Mouse (Mus musculus) neural tube, embryonic 15.5 days (tissue): ENCODE measurements around the gene Ipcef1. TPM values are rescaled to one million over a fixed set of nuclear protein-coding genes. Genes with fewer than 3 reads are reported as not detected.
"Not testable (repeated sequence)": the region's sequence is repeated elsewhere in the genome, so short reads cannot be mapped to it uniquely, and the experiment has no call there.

ENCODE experiments used
- ATAC-seq: fragments of 200-750 bp; cut with Nextera tagmentation; 2 replicates; pipeline ENCODE4 v1.8.0; 2017; ENCODE audit warnings: mild to moderate bottlenecking, moderate TSS enrichment, moderate library complexity; ENCODE audit not compliant: low FRiP score
- H3K27ac ChIP-seq: fragments of 300-500 bp; sonication (generic); replicated peaks from 2 replicates; pipeline ENCODE4 v1.5.1; 2015; ENCODE audit warnings: mild to moderate bottlenecking, inconsistent platforms
- H3K27me3 ChIP-seq: fragments of 300-500 bp; sonication (generic); replicated peaks from 2 replicates; pipeline ENCODE4 v1.6.1; 2015; ENCODE audit warnings: inconsistent platforms
- H3K36me3 ChIP-seq: fragments of 300-500 bp; sonication (generic); 2 replicates; pipeline ENCODE4 v1.6.1; 2015; ENCODE audit warnings: inconsistent platforms
- H3K4me1 ChIP-seq: fragments of 300-500 bp; sonication (generic); 2 replicates; pipeline ENCODE4 v1.6.1; 2015; ENCODE audit warnings: inconsistent platforms
- H3K4me2 ChIP-seq: fragments of 300-500 bp; sonication (generic); 2 replicates; pipeline ENCODE4 v1.6.1; 2015; ENCODE audit warnings: inconsistent platforms, mild to moderate bottlenecking, moderate library complexity
- H3K4me3 ChIP-seq: fragments of 300-500 bp; sonication (generic); replicated peaks from 2 replicates; pipeline ENCODE4 v1.5.1; 2015; ENCODE audit warnings: mild to moderate bottlenecking, inconsistent platforms
- H3K9ac ChIP-seq: fragments of 300-500 bp; sonication (generic); replicated peaks from 2 replicates; pipeline ENCODE4 v1.6.1; 2015; ENCODE audit warnings: mild to moderate bottlenecking, inconsistent platforms
- H3K9me3 ChIP-seq: fragments of 300-500 bp; sonication (generic); replicated peaks from 2 replicates; pipeline ENCODE4 v1.6.1; 2016; ENCODE audit warnings: inconsistent platforms
- WGBS: fragments of 180-500 bp; shearing (Covaris S2); methylation state at CpG from one replicate; pipeline ENCODE4 v1.1.7; 2015; ENCODE audit warnings: mixed read lengths; 5-methylcytosine and 5-hydroxymethylcytosine counted together
- polyA plus RNA-seq: library from polyadenylated mRNA; unstranded; fragments of >200 nt; fragmentation: Nextera tagmentation; extraction: Ambion mirVana; gene quantifications from 2 replicates; pipeline ENCODE4 v1.2.1, GENCODE M21; 2015

Gene Ipcef1
- polyA plus RNA-seq, 1 experiment from 2014 or later: 2.7 TPM

DNA sequence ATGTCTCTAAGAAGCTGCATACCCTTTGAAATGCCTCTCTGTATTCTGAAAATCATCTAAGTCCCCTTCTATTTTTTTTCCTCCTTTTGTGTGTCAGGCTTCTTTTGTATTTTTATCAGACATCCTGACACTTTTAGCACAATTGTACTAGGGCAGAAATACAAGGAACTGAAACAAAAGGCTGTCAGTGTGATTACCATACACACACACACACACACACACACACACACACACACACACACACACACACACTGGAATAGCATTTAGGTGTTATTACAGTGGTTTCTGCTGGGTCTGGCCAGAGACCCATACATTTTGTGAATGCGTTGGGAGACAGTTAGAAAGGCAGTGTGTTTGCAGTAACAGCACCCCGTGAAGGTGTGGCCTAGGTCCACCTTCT is 18.8 kb downstream of the Ipcef1 start:
- Histone ChIP-seq H3K36me3 (no peaks in the 10 kb centered on the region), H3K9ac (no peak overlapping the region), H3K4me3 (no peak overlapping the region), H3K9me3 (no peaks in the 10 kb centered on the region), H3K27me3 (no peaks in the 10 kb centered on the region), H3K4me2 (no peak overlapping the region), H3K27ac (no peak overlapping the region), H3K4me1 (no peaks in the 10 kb centered on the region)
- WGBS: 90% methylated on average over 2 of the region's 2 CpGs
- no peak for ATAC-seq

DNA sequence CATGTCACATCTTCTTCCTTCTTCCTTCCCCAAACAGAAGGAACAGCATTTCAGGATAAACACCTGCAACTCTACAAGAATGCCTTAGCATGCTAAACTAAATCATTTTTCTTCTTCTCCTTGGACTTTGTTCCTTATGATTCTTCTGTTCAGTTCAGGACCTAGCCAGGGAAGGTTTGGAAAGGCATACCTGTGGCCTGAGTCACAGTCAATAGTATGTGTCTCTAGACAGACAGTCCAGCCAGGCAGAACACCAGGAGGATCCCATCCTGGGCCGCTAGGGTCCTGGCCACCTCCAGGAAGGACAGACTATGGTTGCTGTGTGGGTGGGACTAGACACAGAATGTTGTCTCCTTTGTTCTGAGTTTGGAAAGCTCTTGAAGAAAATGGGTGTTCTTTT is 27.2 kb downstream of the Ipcef1 start:
- Histone ChIP-seq H3K27ac (no peak overlapping the region), H3K9ac (no peak overlapping the region), H3K36me3 (no peaks in the 10 kb centered on the region), H3K4me1 (no peaks in the 10 kb centered on the region), H3K9me3 (no peaks in the 10 kb centered on the region), H3K27me3 (no peaks in the 10 kb centered on the region), H3K4me2 (no peak overlapping the region), H3K4me3 (no peak overlapping the region)
- no peak for ATAC-seq
- 80% methylated on average over 1 of the region's 1 CpGs for WGBS

DNA sequence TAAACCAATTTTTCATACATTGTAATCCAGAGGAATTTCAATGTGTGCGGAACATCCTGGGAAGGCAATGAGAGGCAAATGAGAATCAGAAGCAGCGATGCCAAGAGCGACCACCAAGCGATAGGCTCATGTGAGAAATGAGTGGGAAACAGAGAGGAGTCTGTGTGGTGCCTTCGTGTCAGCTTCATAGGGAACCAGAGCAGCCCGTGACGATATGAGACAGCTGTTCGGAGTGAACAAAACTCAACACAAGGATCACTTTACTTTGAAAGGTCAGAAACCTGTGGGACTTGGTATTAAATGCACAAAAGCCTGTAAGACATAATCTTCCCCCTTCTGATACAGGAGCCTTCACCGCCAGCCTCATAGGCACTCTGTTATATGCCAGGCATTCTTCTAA is 31.7 kb downstream of the Ipcef1 start:
- Histone ChIP-seq H3K4me1 (no peaks in the 10 kb centered on the region), H3K27ac (no peak overlapping the region), H3K9me3 (no peaks in the 10 kb centered on the region), H3K9ac (no peak overlapping the region), H3K4me3 (no peak overlapping the region), H3K4me2 (no peak overlapping the region), H3K27me3 (no peaks in the 10 kb centered on the region), H3K36me3 (no peaks in the 10 kb centered on the region)
- no peak for ATAC-seq
- WGBS: 94% methylated on average over 9 of the region's 9 CpGs

DNA sequence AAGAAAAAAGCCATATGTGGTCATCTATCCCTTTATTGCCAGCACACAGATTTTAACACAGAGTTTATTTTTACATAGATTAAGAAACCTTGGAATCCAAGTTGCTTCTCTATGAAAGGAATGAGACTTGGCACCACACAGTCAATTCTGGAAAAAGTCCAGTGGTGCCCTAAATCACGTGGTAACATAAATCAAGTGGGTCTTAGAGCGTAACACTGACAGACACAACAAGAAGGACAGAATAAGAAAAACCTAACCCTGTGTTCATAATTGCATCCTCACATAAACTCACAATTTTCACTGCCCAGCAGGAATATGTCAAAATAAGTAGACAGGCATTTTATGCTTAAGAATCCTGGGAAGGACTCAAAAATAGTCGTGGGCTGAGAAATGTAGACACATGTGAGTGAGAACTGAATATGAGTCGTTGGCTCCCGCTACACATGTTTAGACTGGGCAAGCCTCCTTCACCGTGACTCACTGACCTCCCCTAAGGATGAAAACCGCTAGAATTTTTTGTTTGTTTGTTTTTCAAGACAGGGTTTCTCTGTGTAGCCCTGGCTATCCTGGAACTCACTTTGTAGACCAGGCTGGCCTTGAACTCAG is 32.4 kb downstream of the Ipcef1 start:
- no peak overlapping the region for H3K4me2 ChIP-seq
- no peak for ATAC-seq
- H3K27me3 ChIP-seq: no peaks in the 10 kb centered on the region
- WGBS: 76% methylated on average over 7 of the region's 7 CpGs
- H3K36me3 ChIP-seq: no peaks in the 10 kb centered on the region
- no peak overlapping the region for H3K27ac ChIP-seq
- H3K9me3 ChIP-seq: no peaks in the 10 kb centered on the region
- no peaks in the 10 kb centered on the region for H3K4me1 ChIP-seq
- no peak overlapping the region for H3K9ac ChIP-seq
- H3K4me3 ChIP-seq: no peak overlapping the region

DNA sequence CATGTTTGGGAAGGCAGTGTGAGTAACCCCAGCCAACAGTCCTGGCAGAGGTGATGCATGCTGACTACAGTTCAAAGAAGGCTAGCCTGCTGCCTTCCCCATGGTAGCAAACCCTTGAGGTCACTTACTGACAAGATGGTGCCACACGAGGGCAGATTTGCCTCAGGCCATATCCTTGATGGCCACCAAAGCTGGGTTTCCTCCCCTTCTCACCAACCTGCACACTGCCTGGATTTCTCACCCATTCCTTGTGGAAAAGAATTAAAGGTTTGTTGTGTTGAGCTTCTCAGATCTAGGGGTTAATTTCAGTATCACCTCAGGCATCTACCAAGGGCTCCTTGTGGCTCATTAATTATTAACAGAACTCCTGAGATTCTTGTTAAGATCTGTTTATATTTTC is 37.1 kb downstream of the Ipcef1 start:
- Histone ChIP-seq H3K9me3 (no peaks in the 10 kb centered on the region), H3K4me3 (no peak overlapping the region), H3K27ac (no peak overlapping the region), H3K4me2 (no peak overlapping the region), H3K9ac (no peak overlapping the region), H3K27me3 (no peaks in the 10 kb centered on the region), H3K36me3 (no peaks in the 10 kb centered on the region), H3K4me1 (no peaks in the 10 kb centered on the region)
- 58% methylated on average over 1 of the region's 1 CpGs for WGBS
- ATAC-seq: no peak

DNA sequence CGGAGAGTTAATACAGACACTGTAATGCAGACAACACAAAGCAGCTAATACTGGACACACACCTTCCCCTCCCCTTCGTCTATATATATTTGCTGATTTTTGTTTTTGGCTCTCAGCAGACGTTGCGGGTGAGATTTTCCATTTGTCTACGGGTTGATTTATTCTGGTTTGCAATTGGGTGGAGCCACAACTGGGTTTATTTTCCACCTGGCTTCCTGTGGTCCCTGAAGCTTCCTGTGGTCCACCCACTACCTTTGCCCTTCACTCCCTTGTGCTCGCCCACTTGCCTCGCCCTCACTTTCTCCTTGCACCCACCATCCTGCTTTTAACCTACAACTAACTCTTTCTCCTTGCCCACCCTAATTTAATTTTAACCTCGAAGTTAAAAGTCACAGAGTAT is 41.7 kb downstream of the Ipcef1 start:
- no peak for ATAC-seq
- no peaks in the 10 kb centered on the region for H3K4me1 ChIP-seq
- H3K4me2 ChIP-seq: no peak overlapping the region
- H3K27me3 ChIP-seq: no peaks in the 10 kb centered on the region
- no peaks in the 10 kb centered on the region for H3K9me3 ChIP-seq
- no peaks in the 10 kb centered on the region for H3K36me3 ChIP-seq
- H3K4me3 ChIP-seq: no peak overlapping the region
- no peak overlapping the region for H3K9ac ChIP-seq
- 87% methylated on average over 8 of the region's 8 CpGs for WGBS
- no peak overlapping the region for H3K27ac ChIP-seq

DNA sequence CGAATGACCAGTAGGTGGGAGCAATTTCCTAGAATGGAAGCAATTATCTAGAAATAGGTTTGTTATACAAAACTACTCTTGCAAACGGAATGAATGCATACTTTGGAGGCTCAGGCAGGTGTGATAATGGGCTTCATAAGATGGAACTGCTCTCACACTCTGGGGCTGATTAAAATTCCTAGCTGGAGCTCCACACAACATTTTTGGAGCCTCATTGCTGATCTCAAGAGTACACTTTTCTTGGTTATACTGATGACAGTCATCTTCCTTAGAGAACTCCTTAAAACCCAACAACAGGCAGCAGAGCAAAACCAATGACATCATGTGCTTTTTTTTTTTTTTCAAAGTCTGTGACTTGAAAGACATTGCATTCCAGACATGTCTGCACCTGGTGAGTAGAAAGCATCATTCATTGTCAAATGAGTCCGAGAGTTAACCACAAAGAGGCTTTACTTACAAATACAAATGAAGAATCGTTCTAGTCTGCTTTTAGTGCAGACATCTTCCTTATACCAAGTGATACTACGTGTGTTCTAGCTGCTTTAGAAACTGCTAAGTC is 47.2 kb downstream of the Ipcef1 start:
- H3K27ac ChIP-seq: no peak overlapping the region
- H3K36me3 ChIP-seq: no peaks in the 10 kb centered on the region
- no peak overlapping the region for H3K9ac ChIP-seq
- H3K27me3 ChIP-seq: no peaks in the 10 kb centered on the region
- H3K4me3 ChIP-seq: no peak overlapping the region
- no peaks in the 10 kb centered on the region for H3K9me3 ChIP-seq
- no peaks in the 10 kb centered on the region for H3K4me1 ChIP-seq
- no peak overlapping the region for H3K4me2 ChIP-seq
- ATAC-seq: peak; percentile 84
- WGBS: 53% methylated on average over 5 of the region's 5 CpGs

DNA sequence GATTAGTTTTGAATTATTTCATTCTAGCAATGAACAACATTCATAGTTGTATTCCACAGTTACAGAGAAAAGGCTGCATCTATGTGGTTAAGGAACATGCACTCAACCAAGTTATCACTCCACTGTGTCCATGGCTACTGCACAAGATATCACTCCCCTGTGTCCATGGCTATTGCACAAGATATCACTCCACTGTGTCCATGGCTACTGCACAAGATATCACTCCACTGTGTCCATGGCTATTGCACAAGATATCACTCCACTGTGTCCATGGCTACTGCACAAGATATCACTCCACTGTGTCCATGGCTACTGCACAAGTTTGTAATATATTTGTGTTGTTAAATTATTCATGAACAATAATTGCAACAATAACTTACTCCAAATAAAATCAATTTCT is 48.4 kb downstream of the Ipcef1 start:
- H3K9ac ChIP-seq, H3K27me3 ChIP-seq, H3K9me3 ChIP-seq, H3K27ac ChIP-seq, H3K36me3 ChIP-seq, H3K4me3 ChIP-seq, ATAC-seq, H3K4me1 ChIP-seq, H3K4me2 ChIP-seq: not testable (repeated sequence)

DNA sequence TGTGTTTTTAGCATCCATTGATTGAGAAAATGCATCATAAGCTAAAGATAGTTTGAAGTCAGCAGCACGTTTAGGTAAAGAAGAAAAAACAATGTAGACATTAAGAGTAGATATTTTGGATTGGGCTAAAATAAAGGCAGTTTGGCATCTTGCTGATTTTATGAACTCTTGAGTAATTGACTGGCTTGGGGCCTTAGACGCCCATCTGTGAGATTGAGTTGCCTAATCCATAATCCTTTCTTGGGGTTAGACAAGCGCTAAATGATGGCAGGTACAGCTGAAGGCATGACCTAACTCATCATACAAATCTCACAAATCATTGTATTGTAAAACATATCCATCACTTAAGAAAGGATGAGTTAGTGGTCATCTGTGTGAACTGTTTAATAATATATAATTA is 52.9 kb downstream of the Ipcef1 start:
- Histone ChIP-seq H3K9me3 (no peaks in the 10 kb centered on the region), H3K36me3 (no peaks in the 10 kb centered on the region), H3K4me3 (no peak overlapping the region), H3K27ac (no peak overlapping the region), H3K9ac (no peak overlapping the region), H3K4me1 (no peaks in the 10 kb centered on the region), H3K27me3 (no peaks in the 10 kb centered on the region), H3K4me2 (no peak overlapping the region)
- no peak for ATAC-seq
- WGBS: 85% methylated on average over 3 of the region's 3 CpGs

DNA sequence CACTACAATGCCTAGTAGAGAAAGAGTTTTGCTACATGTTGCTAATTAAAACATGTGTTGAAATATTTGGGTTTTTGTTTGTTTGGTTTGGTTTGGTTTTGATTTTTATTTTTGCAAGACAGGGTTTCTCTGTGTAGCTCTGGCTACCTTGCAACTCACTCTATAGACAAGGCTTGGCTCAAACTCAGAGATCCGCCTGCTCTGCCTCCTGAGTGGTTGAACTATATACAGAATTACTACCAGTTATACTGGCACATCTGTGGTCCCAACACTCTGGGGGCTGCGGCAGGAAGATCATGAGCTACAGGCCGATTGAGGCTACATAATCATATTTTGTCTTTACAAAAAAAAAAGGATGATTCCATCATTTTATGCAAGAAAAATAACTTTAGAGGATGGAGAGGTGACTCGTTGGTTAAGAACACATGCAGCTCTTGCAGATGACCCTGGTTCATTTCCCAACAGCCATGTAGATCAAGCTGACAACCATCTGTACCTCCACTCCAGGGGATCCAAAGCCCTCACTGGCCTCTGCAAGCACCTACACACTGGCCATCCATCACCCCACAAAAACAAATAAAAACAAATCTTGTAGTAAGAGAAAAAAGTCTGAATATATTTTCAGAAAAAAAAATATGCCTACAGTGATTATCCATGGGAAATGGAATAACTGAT is 53.6 kb downstream of the Ipcef1 start:
- no peak for ATAC-seq

DNA sequence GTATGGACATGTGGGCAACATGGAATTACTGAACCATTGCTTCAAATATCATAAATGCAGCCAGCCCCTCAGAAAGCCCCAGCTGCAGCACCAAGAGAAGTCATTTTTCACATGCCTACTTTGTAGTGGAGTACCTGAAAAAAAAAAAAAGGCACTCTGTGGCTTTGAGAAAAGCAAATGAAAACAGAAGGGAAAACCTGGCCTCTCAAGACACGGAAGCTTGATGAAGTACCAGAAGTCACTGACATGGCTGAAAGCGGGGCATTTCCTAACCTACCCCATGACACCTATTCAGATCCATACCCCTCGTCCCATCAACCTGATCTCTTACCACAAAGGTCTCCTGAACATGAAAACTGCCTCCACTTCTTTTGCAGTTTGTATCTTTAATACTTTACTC is 55.4 kb downstream of the Ipcef1 start:
- H3K27ac ChIP-seq: no peak overlapping the region
- no peaks in the 10 kb centered on the region for H3K36me3 ChIP-seq
- H3K27me3 ChIP-seq: no peaks in the 10 kb centered on the region
- H3K4me2 ChIP-seq: no peak overlapping the region
- H3K9me3 ChIP-seq: no peaks in the 10 kb centered on the region
- WGBS: 79% methylated on average over 3 of the region's 3 CpGs
- no peak overlapping the region for H3K4me3 ChIP-seq
- H3K4me1 ChIP-seq: no peaks in the 10 kb centered on the region
- ATAC-seq: no peak
- H3K9ac ChIP-seq: no peak overlapping the region

More for the DNA sequence above, 53.6 kb downstream of the Ipcef1 start:
- Histone ChIP-seq H3K27ac (no peak overlapping the region), H3K36me3 (no peaks in the 10 kb centered on the region), H3K4me2 (no peak overlapping the region), H3K9ac (no peak overlapping the region), H3K4me3 (no peak overlapping the region), H3K27me3 (no peaks in the 10 kb centered on the region), H3K9me3 (no peaks in the 10 kb centered on the region), H3K4me1 (no peaks in the 10 kb centered on the region)
- WGBS: 90% methylated on average over 4 of the region's 4 CpGs

DNA sequence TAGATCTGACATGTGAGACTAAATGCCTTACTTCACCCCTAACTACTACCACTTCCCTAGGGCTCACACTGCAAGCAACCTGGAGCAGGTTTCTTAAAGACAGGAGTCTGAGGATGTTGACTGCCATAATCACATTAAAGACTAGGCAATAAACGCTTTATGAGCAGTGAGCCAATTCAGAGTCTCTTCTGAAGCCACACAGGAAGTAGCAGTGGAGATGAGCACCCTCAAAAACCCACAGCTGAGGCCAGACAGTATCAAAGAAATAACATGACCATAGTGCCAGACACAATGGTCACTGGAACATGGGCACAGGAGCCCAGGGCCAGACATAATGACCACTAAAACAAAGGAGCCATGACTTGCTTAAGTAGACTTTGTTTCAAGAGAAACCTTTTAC is 63.7 kb downstream of the Ipcef1 start:
- no peak for ATAC-seq
- H3K36me3 ChIP-seq: no peaks in the 10 kb centered on the region
- no peak overlapping the region for H3K9ac ChIP-seq
- no peaks in the 10 kb centered on the region for H3K9me3 ChIP-seq
- H3K4me1 ChIP-seq: no peaks in the 10 kb centered on the region
- no peak overlapping the region for H3K4me2 ChIP-seq
- no peaks in the 10 kb centered on the region for H3K27me3 ChIP-seq
- WGBS: 73% methylated on average over 1 of the region's 1 CpGs
- H3K27ac ChIP-seq: no peak overlapping the region
- no peak overlapping the region for H3K4me3 ChIP-seq
